Mouse (Mus musculus) embryo, embryonic 11.5 days (tissue): Measurements from ENCODE around the gene Phf14.

ENCODE experiments used
- DNase-seq: peaks from one replicate; pipeline ENCODE4 v3.0.0-alpha.2; 2012; ENCODE audit warnings: low read depth, low spot score

Phf14 gene

DNA sequence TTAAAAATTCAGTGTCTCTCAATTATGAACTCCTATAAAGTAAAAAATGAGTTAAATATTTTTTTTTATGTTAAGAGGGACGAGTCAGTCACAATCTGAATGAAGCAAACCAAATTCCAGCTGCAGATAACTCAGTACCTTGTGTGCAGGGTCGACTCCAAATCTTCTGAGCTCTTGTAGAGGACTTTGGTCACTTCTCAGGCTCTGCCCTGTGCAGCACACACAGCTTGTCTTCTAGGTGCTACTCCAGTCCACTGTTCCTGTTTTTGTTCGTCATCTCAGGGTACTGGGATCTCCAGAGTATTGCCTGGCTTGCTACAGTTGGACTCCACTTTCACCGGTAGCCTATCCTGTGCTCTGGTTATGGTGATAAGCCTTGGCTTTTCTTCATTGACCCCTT, 113.1 kb downstream of the Phf14 start:
- no peak for DNase-seq

DNA sequence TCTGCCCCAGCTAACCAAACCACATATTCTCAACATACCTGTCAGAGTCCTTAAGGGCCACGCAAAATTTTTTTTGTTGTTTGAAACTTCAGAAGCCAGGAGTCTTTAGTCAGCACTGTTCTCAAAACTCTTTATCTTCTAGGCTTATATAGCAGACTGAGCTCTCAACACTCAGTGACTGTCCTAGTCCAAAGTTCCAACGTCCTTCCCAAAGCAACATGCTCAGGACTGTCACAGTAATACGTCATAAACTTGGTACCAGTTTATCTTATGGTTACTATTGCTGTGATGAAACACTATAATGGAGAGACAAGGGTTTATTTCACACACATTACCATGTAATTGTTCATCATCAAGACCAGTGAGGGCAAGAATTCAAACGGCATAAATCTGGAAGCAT, 113.9 kb downstream of the Phf14 start:
- DNase-seq, result no peak

DNA sequence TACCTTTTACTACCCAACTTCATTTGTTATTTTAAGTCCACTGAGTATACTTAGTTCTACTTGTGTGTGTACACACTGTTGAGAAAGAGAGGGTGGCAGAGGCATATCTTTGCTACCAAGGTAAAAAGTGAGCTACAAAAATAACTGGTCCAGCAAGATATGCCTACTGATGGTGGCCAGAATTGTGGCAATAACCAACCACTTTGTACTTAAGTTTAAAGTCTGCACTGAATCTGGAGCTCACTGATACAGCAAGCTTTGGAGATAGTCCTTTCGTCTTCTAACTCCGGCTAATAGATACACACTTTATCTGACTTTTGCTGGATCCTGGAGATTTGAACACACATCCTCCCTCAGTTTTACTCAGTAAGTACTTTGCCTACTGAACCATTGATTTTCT, 115.8 kb downstream of the Phf14 start:
- no peak for DNase-seq

DNA sequence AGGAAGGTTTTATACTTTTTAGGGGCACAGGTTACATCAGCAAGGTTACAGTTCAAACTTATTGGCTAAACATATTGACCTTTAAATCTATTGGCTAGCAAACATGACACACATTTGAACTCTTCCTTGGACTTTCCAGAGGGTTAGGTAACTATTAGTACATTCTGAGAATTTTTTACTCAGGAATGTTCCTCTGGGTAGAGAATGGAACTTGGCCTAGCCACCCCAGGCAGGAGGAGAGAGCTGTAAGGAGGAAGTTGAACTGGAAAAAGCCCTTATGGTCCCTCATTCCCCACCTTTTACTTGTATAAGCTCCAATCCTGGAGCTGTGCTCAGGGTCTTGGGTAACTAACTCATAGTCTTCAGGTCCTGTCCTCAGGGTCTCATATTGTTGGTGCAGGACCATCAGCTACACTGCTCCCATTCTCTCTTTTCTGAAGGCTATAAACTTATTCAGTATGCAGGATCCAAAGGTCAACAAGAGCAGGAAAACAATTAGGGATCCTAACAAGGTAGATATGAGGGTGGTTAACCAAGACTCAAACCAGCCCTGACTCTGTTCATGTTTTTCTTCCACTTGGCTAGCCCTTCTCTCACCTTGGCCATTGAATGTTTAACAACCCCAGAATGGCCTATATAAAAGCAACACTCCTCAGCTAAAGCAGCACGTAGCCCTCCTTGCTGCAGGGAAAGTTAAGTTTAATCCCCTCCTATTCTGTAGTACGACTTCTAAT, 119.4 kb downstream of the Phf14 start:
- DNase-seq, result no peak

DNA sequence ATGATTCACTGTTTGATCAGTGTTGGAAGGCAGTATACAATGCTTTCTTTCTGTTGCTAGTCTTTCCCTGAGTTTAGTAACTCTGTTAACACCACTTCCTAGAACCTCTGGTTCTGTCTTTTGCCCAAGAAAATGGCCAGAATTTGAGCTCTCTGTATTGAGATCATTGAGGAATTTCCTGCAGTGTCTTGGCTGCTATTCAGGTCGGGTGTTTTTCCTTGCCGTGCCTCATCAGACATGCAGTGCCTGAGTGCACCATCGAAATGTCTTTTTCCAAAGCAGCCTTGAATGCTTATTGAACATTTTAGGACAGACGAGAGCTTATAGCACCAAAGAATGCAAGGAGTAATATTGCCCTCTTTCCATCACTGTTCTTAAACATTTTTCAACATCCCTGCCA, 127.0 kb downstream of the Phf14 start:
- DNase-seq, result no peak

DNA sequence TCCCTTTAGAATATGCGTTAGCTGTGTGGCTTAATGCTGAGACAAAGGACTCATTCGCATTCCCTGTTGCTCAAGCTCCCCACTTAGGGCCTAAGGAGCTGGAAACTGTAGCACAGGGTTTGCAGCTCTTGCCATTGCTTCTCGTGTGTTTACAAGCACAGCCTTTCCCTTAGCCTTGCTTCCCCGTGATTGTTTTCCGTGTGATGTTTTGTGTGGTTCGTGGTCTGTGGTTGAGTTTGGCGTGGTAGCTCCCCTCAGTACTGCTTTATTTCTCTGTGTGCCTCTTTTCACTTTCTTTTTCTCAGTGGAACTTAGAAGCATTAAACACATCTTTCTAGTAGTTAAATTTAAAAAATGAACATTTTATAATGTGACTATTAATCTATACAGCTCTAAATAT, 130.7 kb downstream of the Phf14 start:
- no peak for DNase-seq

DNA sequence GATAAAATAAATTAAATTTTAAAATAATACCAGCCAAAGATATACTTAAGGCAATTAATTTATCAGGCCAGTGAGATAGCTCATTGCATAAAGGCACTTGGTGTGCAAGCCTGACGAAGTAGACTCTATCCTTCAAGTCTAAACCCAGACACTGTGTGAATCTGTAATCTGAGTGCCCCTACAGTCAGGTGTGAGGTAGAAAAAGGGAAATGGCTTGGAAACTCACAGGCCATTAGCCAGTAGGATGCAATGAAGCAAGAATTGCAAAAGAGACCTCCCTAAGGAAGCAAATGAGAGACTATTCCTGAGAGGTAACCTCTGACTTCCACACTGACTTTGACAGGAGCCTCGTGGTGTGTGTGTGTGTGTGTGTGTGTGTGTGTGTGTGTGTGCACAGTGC, 145.3 kb downstream of the Phf14 start:
- no peak for DNase-seq

DNA sequence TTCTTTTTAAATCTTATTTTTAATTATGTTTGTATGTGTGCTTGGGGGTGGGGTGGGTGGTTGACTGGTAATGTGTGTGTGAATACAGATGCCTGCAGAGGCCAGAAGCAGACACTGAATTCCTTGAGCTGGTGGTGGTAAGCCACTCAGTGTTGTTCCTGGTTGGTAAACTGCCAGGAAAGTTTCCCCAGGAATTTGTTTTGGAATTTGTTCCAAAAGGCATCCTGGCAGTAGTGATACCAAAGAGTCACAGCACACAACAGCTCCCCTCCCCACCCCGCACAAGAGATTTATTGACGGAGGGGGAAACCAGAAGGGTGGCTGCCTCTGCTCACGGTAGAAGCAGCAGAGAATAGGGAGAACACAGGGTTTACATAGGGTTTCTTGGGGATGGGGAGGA, 146.5 kb downstream of the Phf14 start:
- DNase-seq, result no peak

DNA sequence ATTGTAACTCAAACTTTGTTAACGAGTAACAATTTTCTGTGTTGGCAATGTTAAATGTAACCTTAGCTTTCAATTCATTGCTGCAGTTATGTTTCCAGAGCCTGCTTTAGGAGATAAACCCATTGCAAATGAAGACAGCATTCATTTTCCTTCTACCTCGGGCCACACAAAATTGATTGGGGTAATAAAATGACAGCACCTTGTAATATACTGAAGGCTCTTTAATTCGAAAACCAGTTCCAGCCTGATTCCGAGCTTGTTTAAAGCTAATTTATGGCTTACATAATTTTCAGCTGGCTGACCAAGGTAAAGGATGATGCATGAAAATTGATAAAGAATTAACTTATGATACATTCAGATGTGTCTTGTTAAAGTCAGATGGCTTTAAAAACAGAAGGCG, 151.1 kb downstream of the Phf14 start:
- DNase-seq, result no peak

DNA sequence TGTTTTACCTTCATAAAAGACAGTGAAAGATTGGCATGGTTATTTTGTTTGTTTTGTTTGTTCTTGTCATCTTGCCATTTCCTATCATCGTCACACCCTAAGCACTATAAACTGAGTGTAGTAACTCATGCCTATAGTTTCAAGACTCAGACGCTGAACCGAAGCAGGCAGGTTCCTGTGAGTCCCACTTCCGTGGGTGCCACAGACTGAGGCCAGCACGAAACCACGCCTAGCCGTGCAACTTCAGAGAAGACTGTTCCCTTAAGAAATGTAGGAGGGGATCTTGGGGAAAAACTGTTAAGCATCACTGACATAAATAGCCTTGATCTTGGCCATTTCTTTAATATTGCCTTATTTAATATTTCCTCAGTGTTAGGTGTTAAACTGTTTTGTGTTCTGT, 152.4 kb downstream of the Phf14 start:
- DNase-seq, result no peak

DNA sequence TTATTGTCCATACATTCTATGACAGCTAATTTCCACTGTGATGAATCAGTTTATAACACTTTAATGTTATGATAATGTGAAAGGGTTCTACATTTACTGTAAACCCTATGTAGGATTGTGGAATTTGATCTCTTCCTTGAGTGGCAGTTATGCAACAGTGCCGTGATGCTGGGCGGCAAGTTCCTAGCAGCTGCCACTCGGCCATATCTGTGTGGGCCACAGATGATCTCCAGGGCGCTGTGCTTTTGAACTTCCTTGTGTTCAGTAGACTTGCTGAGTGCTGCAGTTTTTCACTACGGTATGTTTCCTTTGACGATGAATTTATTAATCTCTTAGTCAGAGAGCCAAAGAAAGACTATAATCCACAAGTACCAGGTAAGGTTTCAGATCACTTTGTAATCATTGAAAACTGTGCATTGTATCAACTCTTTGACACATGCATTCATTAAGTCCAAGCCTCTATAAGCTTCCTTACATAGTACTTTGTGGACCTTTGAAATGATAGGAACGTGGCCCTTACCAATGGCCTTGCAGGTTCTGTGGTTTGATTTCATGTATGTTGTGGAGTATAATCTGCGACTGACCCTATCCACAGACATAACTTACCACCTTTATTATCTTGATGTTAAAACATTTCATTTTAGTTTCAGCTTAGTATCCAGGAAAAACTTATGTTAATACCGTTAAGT, 153.0 kb downstream of the Phf14 start:
- DNase-seq, result no peak

DNA sequence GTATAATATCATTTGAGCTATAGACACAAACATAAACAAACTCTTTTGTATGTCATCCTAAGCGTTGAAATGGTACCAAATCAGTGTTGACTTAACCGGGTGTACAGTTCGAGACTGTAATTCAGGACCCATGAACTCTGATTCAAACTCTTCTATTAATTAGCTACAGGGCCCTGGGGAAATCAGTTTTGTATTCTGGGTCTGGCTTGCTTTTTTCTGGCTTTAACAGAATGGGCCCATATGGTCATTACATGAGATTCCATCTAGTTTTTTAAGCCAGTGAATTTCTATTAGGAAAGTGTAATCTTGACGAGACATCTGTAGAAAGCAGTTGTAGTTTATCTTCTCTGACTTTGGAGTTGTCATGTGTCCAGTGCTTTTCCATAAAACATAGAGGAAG, 160.3 kb downstream of the Phf14 start:
- no peak for DNase-seq

DNA sequence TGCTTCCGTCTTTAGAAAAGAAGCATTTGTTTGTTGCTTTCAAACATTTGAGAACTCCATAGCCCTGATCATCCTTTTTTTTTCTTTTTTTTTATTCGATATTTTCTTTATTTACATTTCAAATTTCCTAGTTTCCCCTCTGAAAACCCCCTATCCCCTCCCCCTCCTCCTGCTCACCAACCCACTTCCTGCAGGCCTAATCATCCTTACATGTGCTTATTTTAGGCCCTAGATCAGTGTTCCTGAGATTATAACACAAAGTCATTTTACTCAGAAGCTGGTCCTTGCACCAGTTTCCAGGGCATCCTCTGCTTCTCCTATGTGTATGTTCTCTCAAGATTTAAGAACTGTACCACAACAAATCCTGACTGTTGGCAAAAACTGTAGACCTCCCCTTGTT, 161.7 kb downstream of the Phf14 start:
- DNase-seq, result no peak

DNA sequence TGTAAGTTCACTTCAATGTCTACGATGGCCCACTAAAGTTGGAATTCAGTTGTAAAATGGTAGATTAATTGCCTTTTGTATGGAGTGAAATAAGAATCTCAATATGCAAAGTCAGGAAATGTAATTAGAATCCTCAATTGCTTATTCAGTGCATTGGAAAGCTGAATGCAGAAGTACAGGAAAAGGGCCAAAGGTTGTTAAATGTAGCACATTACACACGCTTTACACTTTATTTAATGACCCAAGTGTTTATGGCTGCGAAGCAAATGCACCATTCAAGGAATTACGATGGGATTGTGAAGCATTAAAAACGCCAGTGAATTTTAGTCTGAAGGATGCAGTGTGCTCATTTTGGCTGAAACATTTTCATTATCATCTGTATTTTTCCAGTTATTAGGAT, 167.0 kb downstream of the Phf14 start:
- no peak for DNase-seq

DNA sequence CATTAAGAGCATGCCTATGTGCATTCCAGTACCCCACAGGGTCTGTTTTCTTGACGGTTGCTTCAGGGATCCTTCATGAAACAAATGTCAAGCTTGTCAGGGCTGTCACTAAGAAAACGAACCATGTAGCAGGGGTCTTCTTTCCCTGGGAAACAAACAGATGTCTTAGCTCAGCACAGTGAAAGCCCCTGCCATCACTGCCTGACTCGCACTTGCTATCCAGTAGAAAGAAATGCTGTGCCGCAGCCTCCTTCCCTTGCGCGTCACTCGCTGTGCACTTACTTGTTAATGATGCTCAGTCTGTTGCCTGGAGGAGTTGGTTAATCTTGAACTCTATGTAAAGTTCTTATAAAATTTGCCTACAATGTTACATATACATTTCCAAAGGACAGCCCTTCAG, 169.7 kb downstream of the Phf14 start:
- no peak for DNase-seq

DNA sequence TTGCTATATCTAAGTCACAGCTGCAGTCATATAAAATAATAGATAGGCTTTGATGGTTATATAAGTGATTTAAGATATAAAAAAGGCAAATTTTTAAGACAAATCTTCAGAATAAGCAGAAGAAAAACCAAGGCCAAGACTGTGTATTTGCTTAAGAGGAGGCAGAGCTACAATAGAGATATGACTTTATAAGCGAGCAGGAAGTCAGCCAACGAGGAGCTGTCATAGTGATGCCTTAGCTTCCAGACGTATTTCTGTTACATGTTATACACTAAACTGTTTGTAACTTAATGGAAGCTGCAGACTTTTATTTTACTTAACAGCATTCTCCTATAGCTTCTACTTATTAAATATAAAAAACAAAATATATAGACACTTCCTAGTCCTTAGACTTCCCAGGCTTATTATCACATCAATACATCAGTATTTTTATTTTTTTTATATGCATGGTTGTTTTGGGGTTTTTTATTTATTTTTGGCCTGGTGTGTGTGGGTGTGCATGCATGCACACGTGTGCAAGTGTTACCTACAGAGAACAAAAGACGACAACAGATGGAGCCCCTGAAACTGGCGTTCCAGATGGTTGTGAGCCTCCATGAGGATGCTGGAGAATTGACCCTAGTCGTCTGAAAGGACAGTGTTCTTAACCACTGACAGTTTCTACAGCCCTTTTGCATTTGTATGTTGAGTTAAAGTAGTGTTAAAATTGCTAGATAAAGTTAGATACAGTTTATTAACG, 170.4 kb downstream of the Phf14 start:
- no peak for DNase-seq

DNA sequence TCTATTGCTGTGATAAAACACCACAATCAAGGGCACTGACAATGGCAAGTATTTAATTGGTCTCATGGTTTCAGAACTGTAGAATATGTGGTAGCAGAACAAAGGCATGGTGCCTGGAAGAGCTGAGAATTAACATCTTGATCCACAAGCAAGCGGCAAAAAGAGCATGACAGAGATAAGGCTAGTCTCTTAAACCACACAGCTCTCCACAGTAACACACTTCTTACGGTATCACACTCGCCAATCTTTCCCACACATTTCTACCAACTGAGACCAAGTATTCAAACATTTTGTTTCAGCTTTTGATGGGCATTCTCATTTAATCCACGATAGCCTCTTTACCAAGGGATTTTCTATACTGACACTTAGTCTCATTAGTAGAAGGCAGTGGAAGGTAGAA, 171.7 kb downstream of the Phf14 start:
- no peak for DNase-seq

DNA sequence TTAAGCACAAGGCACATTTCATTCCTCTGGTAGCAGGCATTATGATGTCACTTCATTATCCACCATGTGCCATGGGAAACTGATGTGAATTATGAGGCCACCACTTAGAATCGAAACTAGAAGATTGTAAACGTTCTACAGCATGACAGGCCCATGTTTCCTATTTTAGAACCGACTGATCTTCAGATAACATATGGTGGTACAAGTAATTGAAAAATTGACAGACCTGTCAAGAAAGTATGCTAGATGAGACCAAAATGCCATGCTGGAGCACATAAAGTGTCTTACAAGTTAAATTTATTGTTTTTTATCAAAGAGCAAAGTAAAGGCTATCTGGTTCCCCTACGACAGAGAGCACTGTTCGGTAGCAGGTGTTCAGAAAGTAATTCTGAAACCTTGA, 172.8 kb downstream of the Phf14 start:
- no peak for DNase-seq

DNA sequence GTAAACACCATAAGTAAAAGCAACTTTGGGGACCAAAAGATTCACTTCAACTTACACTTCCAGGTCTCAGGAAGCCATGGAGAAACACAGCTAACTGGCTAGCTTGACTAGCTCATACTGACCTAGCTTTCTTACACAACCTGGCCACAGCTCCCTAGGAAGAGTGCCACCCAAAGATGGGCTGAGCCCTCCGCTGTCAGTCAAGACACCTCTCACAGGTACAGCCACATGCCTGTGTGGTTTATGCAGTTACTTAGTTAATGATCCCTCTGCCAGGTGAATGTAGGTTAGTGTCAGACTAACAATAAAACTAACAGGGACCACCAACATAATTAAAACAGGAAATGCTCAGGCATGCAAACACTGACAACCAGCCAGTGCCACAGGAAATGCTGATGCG, 174.1 kb downstream of the Phf14 start:
- no peak for DNase-seq

DNA sequence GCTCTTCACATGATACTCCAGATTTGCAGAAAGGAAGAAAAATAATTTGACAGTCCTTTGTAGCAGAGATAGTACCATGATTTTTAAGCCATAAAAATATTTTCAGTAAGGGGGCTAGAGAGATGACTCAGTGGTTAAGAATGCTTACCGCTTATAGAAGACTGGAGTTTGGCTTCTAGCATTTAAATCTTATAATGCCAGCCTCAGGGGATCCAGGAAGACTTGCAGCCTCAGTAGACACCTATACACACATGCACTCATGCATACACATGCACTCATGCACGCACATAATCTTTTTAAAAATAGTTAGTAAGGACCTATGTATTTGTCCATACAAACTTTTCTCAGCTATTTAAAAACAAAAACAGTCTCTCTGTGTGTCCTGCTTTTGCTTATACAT, 174.5 kb downstream of the Phf14 start:
- DNase-seq, result no peak

DNA sequence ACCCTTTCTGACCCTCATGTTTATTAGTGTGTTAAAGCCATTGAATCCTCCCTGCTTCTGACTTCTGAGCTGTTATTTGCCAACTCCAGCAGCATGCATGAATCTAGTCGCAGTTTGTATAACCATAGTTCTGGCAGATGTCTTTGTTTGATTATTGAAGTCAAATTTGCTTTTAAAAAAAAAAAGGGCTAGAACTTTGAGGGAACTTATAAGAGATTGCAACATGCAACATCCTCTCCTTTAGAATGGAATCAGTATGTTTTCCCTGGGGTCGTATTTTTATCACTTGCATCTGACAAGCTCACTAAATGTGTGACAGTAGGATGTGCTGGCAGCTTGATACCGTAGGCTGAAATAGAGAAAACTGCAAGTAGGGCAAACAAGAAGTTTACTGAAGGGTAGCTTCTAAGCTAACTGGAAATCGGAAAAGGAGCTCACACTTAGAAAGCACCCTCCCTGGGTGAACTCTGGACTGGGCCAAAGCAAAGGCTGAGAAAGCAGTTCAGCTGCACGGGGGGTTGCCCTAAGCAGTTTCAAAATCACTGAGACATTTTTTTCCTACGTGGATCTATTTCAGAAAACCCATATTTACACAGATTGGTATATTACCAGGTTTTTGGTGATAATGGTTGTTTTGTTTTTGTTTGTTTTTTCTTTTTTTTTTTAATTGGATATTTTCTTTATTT, 175.1 kb downstream of the Phf14 start:
- DNase-seq, result no peak

DNA sequence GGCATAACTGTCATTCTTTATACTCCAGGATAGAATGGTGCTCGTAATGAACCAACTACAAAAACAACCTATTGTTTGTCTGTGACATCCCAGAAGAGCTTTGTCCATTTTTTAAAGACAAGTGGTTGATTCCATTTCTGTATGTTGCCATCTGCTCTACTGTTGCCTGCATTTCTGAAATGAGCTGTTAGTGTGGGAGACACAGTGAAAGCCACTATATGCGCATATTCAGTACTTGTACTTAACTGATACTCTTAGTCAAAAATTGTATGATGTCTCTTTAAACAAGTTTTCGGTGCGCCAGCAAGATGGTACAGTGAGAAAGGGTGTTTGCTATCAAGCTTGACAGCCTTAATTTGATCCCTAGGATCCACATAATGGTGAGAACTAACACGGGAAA, 177.1 kb downstream of the Phf14 start:
- DNase-seq, result no peak
